Mouse (Mus musculus) olfactory bulb, adult 2 months (tissue): ENCODE data around the gene Zfp488. TPM values are rescaled to one million over a fixed set of nuclear protein-coding genes. Genes with fewer than 3 reads are reported as not detected.

Experiments used
- H3K27ac ChIP-seq: fragments of 200-500 bp; 2 replicates; pipeline ENCODE4 v1.5.1; 2012; ENCODE audit warnings: low read depth, low read length; ENCODE audit not compliant: insufficient read depth
- H3K4me1 ChIP-seq: fragments of 200-500 bp; 2 replicates; pipeline ENCODE4 v1.6.1; 2012; ENCODE audit warnings: low read length; ENCODE audit not compliant: control insufficient read depth, insufficient read depth
- H3K4me3 ChIP-seq: fragments of 200-500 bp; 2 replicates; pipeline ENCODE4 v1.5.1; 2012; ENCODE audit warnings: mild to moderate bottlenecking, low read depth, low read length, moderate library complexity; ENCODE audit not compliant: insufficient read depth
- CTCF ChIP-seq: fragments of 200-500 bp; IDR thresholded peaks from 2 replicates; pipeline ENCODE4 v1.5.1; 2012; ENCODE audit warnings: low read depth, mild to moderate bottlenecking, low read length, moderate library complexity; ENCODE audit not compliant: insufficient read depth
- POLR2A ChIP-seq: fragments of 200-500 bp; IDR thresholded peaks from 2 replicates; pipeline ENCODE4 v1.6.1; 2012; ENCODE audit warnings: mild to moderate bottlenecking, low read depth, low read length, moderate library complexity; ENCODE audit not compliant: insufficient read depth
- WGBS: fragments of 180-500 bp; shearing (Covaris S2); methylation state at CpG from one replicate; pipeline ENCODE4 v1.1.7; 2018; 5-methylcytosine and 5-hydroxymethylcytosine counted together
- polyA plus RNA-seq: library from polyadenylated mRNA; stranded (reverse); fragments of >200 nt; gene quantifications from 2 replicates; pipeline ENCODE4 v1.2.4, GENCODE M21; 2012; ENCODE audit warnings: low replicate concordance; ENCODE audit not compliant: missing spikeins, insufficient read depth, insufficient read length

Gene Zfp488
- polyA plus RNA-seq, 1 experiment, result not detected

GRCm38 (mm10) chr14:33931853-33932252, 46.7 kb downstream of the Zfp488 start:
- no peak for TF ChIP-seq POLR2A

GRCm38 (mm10) chr14:33923168-33924070, 55.1 kb downstream of the Zfp488 start, which contains the start of gene Gdf10:
Gene Gdf10 (plus strand): TSS chr14:33923587.
- H3K27ac ChIP-seq, result no peak within 1 kb of the TSS

More at GRCm38 (mm10) chr14:33931853-33932252, 46.7 kb downstream of the Zfp488 start:
- H3K4me1 ChIP-seq, result peaks cover 9% of the 10 kb centered on the region
- 83% methylated on average over 17 of the region's 17 CpGs for WGBS
- no peak overlapping the region for H3K4me3 ChIP-seq
- no peak overlapping the region for H3K27ac ChIP-seq

GRCm38 (mm10) chr14:33922771-33923167, 55.8 kb downstream of the Zfp488 start:
- 37% methylated on average over 8 of the region's 8 CpGs for WGBS
- H3K4me1 ChIP-seq, result peaks cover 13% of the 10 kb centered on the region
- no peak overlapping the region for H3K27ac ChIP-seq
- TF ChIP-seq POLR2A, result no peak
- TF ChIP-seq CTCF, result no peak
- peak overlapping the region; percentile 57 for H3K4me3 ChIP-seq

More at GRCm38 (mm10) chr14:33923168-33924070, 55.1 kb downstream of the Zfp488 start, which contains the start of gene Gdf10:
- WGBS, result 1% methylated on average over 83 of the region's 85 CpGs
- TF ChIP-seq CTCF, result no peak
- TF ChIP-seq POLR2A, result no peak
- peaks cover 13% of the 10 kb centered on the region for H3K4me1 ChIP-seq
- H3K4me3 ChIP-seq, result peak within 1 kb of the TSS; percentile 57

- peaks cover 13% of the 10 kb centered on the region for H3K4me1 ChIP-seq
- no peak for TF ChIP-seq CTCF
- TF ChIP-seq POLR2A, result no peak
- WGBS, result 49% methylated on average over 14 of the region's 14 CpGs
- no peak overlapping the region for H3K4me3 ChIP-seq
- no peak overlapping the region for H3K27ac ChIP-seq
These were observed 57.6 kb downstream of the Zfp488 start for GRCm38 (mm10) chr14:33920727-33921559.

Other genes starting within 250 kb of the Zfp488 start
- not detected in 2 replicates for gene Gdf10, start 55.2 kb downstream of the Zfp488 start, polyA plus RNA-seq
- gene Gdf2, start 37.7 kb downstream of the Zfp488 start, polyA plus RNA-seq, result not detected in 2 replicates
- gene Rbp3, start 24.8 kb downstream of the Zfp488 start, polyA plus RNA-seq, result not detected in 2 replicates
- gene Gm30083, start 36.4 kb upstream of the Zfp488 start, polyA plus RNA-seq, result not detected in 2 replicates
- not detected in 2 replicates for gene Gm5460, start 38.0 kb upstream of the Zfp488 start, polyA plus RNA-seq
- not detected in 2 replicates for gene Antxrl, start 73.9 kb upstream of the Zfp488 start, polyA plus RNA-seq
- gene Anxa8, start 107.2 kb upstream of the Zfp488 start, polyA plus RNA-seq, result not detected in 2 replicates
- not detected in 2 replicates for gene A630023A22Rik, start 124.0 kb upstream of the Zfp488 start, polyA plus RNA-seq
- not detected in 2 replicates for gene Npy4r, start 173.7 kb upstream of the Zfp488 start, polyA plus RNA-seq
- not detected in 2 replicates for gene Gprin2, start 222.9 kb upstream of the Zfp488 start, polyA plus RNA-seq
- gene Syt15, start 240.8 kb upstream of the Zfp488 start, polyA plus RNA-seq, result not detected in 2 replicates